Mouse (Mus musculus): ENCODE results near the gene Dus3l.

Dus3l gene

GRCm38 (mm10) chr17:56754271-56755185, 10.0 kb upstream of the Dus3l start:
- no peak for DNase-seq (ENCODE audit: low read depth, low spot score)

- DNase-seq (ENCODE audit: low read depth, low spot score): no peak
These were observed 7.7 kb upstream of the Dus3l start for GRCm38 (mm10) chr17:56756703-56757399.

- DNase-seq (ENCODE audit: low read depth, low spot score): peak; percentile 79
These were observed 7.0 kb upstream of the Dus3l start, which contains the start of gene Nrtn for GRCm38 (mm10) chr17:56757416-56758123. Gene Nrtn (minus strand): TSS chr17:56757530.

GRCm38 (mm10) chr17:56758132-56758531, 6.4 kb upstream of the Dus3l start:
- peak; percentile 46 for DNase-seq (ENCODE audit: low read depth, low spot score)

- peak; percentile 80 for DNase-seq (ENCODE audit: low read depth, low spot score)
These were observed 5.3 kb upstream of the Dus3l start for GRCm38 (mm10) chr17:56759261-56759660.

GRCm38 (mm10) chr17:56761077-56761476, 3.5 kb upstream of the Dus3l start:
- no peak for DNase-seq (ENCODE audit: low read depth, low spot score)

- DNase-seq (ENCODE audit: low read depth, low spot score): peak; percentile 85
These were observed 2.6 kb upstream of the Dus3l start for GRCm38 (mm10) chr17:56761991-56762410.

GRCm38 (mm10) chr17:56762769-56763731, 1.5 kb upstream of the Dus3l start:
- DNase-seq (ENCODE audit: low read depth, low spot score): peak; percentile 76

GRCm38 (mm10) chr17:56763741-56764250, 761 bp upstream of the Dus3l start:
- DNase-seq (ENCODE audit: low read depth, low spot score): no peak

- DNase-seq (ENCODE audit: low read depth, low spot score): no peak
These were observed 874 bp downstream of the Dus3l start for GRCm38 (mm10) chr17:56765431-56765830.

- DNase-seq (ENCODE audit: low read depth, low spot score): no peak
These were observed 2.3 kb downstream of the Dus3l start for GRCm38 (mm10) chr17:56766631-56767405.

GRCm38 (mm10) chr17:56767531-56768135, 3.1 kb downstream of the Dus3l start:
- DNase-seq (ENCODE audit: low read depth, low spot score): no peak

- no peak for DNase-seq (ENCODE audit: low read depth, low spot score)
These were observed 4.4 kb downstream of the Dus3l start for GRCm38 (mm10) chr17:56768941-56769340.

- DNase-seq (ENCODE audit: low read depth, low spot score): no peak
These were observed 5.4 kb downstream of the Dus3l start, which contains the start of gene Prr22 for GRCm38 (mm10) chr17:56769950-56770349. Gene Prr22 (plus strand): TSS chr17:56770250.

- DNase-seq (ENCODE audit: low read depth, low spot score): no peak
These were observed 13.0 kb downstream of the Dus3l start for GRCm38 (mm10) chr17:56777568-56777967.

GRCm38 (mm10) chr17:56778779-56779362, 14.3 kb downstream of the Dus3l start:
- no peak for DNase-seq (ENCODE audit: low read depth, low spot score)

GRCm38 (mm10) chr17:56780291-56780978, 15.9 kb downstream of the Dus3l start:
- DNase-seq (ENCODE audit: low read depth, low spot score): no peak

- no peak for DNase-seq (ENCODE audit: low read depth, low spot score)
These were observed 24.3 kb downstream of the Dus3l start for GRCm38 (mm10) chr17:56788886-56789285.

Measured in forelimb bud, embryonic 11.5 days (tissue).